Mouse (Mus musculus) heart, postnatal 10 days (tissue): ENCODE results near the gene Purb. TPM values are rescaled to one million over a fixed set of nuclear protein-coding genes. Genes with fewer than 3 reads are reported as not detected.
A peak's percentile ranks its signal among the peaks of the same experiment; 100 is the strongest.
"Not testable (repeated sequence)": the region's sequence is repeated elsewhere in the genome, so short reads cannot be mapped to it uniquely, and the experiment has no call there.

ENCODE experiments used
- DNase-seq, 2 experiments: peaks; one replicate each; pipeline ENCODE4 v3.0.0; 2021
- intact Hi-C: fragments of 180-260 bp; cut with DNase I; formaldehyde crosslinking; loops from one replicate; pipeline ENCODE4 v1.15.1; 2025
- microRNA-seq, 2 experiments: library from miRNA; unstranded; fragments of <30 nt; microRNA quantifications; one replicate each; pipeline ENCODE4 v1.2.0; 2022
- total RNA-seq, 2 experiments: library from RNA; stranded (reverse); gene quantifications; 2 replicates each; pipeline ENCODE4 v1.2.3; 2021

The Purb gene
- total RNA-seq, 2 experiments from 2014 or later = 70.5 to 74.0 TPM

GRCm38 (mm10) chr11:6445951-6446350, 29.8 kb downstream of the Purb start:
- DNase-seq = no peak
- intact Hi-C loops = no loop called here

DNA sequence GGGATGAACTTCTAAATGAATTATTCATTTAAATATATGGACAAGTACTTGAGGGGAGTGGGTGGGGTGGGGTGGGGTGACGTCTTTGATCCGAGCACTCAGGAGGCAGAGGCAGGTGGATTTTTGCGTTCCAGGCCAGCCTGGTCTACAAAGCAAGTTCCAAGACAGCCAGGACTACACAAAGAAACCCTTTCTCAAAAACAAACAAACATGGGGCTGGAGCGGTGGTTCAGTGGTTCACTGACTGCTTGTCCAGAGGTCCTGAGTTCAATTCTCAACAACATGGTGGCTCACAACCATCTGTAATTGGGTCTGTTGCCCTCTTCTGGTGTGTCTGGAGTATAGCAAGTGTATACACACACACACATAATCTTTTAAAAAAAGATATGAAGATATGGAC, 30.3 kb downstream of the Purb start:
- DNase-seq = no peak
- intact Hi-C loops = no loop called here

DNA sequence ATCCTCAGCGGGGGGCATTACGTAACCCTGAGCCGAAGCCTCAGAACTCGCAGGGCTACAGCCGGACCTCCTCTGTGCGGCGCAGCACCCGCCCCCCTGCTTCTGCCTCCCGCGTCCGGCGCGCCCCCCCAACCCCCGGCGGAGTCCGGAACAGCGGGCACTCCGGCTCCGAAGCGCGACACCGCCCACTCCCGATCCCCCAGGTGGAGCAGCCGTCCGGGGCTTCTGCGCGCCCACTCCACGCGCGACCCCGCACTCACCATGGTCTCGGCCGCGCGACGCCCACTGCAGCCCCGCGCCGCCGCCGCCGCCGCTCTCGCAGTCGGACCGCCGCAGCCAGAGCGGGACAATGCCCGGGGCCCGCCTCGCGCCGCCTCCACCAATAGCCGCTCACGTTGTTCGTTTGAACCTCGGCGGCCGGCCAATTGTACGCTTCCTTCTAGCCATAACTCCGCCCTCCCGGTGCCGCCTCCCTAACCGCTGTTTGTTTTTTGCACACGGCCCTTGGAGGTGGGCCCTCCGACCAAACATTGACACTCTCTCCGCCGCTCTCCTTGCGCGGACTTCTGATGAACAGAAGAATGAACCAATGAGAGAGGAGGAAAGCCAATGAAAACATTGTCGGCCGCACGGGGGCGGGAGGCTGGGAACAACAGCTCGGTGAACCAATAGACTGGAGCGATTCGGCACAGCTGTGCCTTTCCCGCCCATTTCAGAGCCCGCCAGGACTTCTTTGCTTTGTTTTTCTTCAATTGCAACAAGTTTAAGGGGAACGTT, 31.5 kb downstream of the Purb start, which contains the start of gene H2afv:
Gene H2afv (minus strand): TSS at position 367 of the 777 bp plus-strand sequence.
- peak; percentile 99 for DNase-seq
- intact Hi-C loops = no loop called here

DNA sequence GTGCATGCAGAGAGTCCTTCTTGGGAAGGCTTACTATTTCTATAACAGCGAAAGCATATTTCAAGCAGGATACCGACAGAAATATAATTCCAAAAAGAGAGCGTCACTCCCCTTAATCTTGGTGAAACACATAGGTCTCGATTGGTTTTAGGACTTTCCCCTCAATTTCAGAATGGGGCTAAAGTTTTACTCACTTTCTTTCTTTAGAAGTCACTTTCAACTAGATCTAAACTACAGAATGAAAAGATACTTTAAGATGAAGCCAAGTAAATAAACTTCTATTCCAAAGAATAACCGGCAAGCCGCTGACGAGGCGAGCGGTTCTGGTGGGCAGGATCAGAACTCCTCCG, 32.0 kb downstream of the Purb start:
- intact Hi-C loops = no loop called here
- no peak for DNase-seq

DNA sequence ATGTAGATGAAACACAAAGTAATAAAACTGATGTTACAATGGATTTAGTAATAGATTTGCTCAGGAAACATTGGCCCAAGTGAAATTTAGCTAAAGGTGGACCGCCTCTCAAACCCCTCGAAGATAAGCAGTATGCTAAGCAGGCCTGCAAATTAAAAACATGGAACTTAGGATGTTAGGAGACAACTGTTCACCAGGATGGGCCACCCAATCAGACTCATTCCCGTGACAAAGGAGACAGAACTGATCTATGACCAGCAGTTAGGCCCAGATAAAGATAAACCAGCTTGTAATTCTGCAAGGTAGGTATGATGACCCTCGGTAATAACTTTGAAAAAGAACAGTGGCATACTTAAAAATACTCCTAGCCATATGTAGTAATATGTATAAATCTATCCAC, 32.6 kb downstream of the Purb start:
- intact Hi-C loops = no loop called here
- no peak for DNase-seq

DNA sequence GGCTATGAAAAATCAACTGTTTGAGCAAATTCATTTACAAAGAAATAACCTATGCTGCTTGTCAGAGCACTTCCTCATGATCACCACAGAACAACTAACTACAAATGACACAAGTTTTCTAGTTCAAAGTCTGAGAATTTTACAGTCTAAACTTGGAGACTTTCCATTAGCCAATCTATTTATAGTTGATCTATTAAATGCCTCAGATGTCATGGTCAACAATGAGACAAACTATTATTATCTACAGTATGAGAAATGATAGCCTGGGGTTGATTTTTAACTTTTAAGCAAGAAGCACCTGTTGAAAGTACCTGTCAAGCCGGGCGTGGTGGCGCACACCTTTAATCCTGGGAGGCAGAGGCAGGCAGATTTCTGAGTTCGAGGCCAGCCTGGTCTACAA, 33.2 kb downstream of the Purb start:
- intact Hi-C loops = no loop called here
- DNase-seq = no peak

DNA sequence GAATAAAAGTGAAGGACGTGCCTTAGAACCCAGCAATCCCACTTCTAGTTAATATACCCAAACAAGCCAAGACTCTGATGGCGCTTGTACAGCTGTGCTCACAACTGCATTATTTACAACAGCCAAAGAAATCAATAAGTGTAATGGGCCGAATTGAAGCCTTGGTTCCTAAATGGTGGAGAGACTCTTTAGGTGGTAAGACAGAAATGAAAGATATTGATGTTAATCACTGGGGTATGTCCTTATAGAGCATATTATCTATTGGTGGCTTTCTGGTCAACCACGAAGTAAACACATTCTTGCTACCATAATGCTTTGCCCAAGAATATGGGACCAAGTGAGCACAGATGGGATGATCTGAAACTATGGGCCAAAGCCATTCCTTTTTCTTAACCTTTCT, 35.5 kb downstream of the Purb start:
- intact Hi-C loops = no loop called here
- no peak for DNase-seq

DNA sequence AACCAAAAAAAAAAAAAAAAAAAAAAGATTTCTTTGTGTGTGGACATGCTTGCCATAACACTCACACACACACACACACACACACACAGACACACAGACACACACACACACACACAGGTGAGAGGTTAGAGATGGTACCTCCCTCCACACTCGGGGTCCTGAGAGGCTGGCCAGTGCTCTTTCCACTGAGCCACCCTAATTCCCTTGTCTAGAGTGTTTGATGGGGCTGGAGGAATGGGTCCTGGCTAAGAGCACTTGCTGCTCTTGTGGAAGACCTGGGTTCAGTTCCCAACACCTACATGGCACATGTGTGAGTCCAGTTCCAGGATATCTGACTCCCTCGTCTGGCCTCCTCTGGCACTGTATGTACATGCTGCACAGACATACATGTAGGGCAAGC, 38.0 kb downstream of the Purb start:
- DNase-seq = no peak
- intact Hi-C loops = no loop called here

GRCm38 (mm10) chr11:6436442-6436841, 39.3 kb downstream of the Purb start:
- peak; percentile 34 to 61 for DNase-seq
- intact Hi-C loops = no loop called here

- intact Hi-C loops = no loop called here
- no peak for DNase-seq
Observed at GRCm38 (mm10) chr11:6430186-6430585, 45.5 kb downstream of the Purb start.

DNA sequence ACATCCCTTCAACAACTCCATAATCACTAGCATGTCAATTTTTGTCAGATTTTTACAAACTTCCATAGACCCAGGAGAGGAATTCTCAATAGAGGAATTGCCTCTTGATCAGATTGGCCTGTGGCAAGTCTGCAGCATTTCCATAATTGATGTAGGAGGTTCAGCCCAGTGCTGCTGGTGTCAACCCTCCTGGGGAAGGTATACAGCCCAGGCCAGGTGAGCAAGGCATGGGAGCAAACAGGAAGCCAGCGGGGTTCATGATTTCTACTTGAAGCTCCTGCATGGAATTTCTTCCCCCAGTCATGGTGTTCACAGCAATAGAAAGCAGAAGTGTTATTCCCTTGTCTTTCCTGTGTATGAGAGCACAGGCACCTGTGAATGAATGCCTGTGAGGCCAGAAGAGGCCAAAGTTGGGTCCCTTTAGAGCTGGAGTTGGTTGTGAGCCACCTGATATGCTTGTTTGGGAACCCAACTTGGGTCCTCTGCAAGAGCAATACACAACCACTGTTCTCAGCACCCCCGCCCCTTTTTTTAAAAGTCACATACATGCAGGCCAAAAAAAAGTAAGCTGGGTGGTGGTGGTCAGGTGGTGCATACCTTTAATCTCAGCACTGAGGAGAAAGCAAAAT, 54.9 kb downstream of the Purb start:
- intact Hi-C loops = no loop called here
- no peak for DNase-seq

DNA sequence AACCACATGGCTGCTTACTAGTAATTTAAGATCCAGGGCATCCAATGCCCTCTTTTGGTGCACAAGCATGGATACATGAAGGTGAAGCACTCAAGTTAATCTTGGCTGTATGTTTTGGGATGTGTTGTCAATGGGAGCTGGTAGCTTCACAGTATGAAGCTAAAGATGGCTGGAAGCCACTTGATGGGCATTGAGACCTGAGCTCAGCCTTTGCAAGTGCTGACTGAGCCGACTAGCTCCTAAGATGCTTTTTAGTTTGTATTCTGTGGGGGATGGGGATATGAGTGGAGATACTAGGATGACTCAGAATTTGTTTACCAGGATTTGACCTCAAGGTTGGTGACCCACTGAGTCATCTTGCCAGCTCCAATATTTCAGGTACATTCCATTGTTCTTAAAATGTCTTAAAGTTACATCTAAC, 55.4 kb downstream of the Purb start:
- intact Hi-C loops = no loop called here
- no peak for DNase-seq

DNA sequence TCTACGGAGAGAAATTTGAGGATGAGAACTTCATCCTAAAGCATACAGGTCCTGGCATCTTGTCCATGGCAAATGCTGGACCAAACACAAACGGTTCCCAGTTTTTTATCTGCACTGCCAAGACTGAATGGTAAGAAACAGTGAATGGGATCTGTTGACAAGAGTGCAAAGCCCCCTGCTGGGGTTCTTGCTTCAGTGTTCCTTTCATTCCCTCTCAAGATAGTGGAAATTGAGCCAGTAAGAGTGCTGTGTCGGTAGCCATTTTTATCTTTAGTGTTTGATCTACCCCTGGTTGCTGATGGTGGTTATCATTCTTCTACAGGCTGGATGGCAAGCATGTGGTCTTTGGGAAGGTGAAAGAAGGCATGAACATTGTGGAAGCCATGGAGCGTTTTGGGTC, 56.6 kb downstream of the Purb start:
- DNase-seq, intact Hi-C loops: not testable (repeated sequence)

GRCm38 (mm10) chr11:6418751-6419150, 57.0 kb downstream of the Purb start:
- intact Hi-C loops = no loop called here
- DNase-seq = no peak

Small RNAs within 50 kb of the gene (microRNA-seq; reads per million reads assigned to microRNA genes)
- gene Gm22123 = 0 to 0.35 reads per million in 2 experiments

Other genes starting within 250 kb of the Purb start
- not detected for gene Npc1l1, start 245.8 kb downstream of the Purb start, total RNA-seq
- gene Ddx56, start 208.1 kb downstream of the Purb start, total RNA-seq = 10 to 100 TPM; 33.3 to 34.4 TPM
- 10 to 100 TPM; 78.1 to 82.9 TPM for gene Tmed4, start 201.0 kb downstream of the Purb start, total RNA-seq
- 1,000 to 10,000 TPM; 1,296 to 1,304 TPM for gene Ogdh, start 184.3 kb downstream of the Purb start, total RNA-seq
- gene Zmiz2, start 86.8 kb downstream of the Purb start, total RNA-seq = 10 to 100 TPM; 43.2 to 44.3 TPM
- gene Ppia, start 60.5 kb downstream of the Purb start, total RNA-seq = 100 to 1,000 TPM; 943 to 992 TPM
- gene H2afv, start 31.5 kb downstream of the Purb start, total RNA-seq = 10 to 100 TPM; 73.1 to 82.9 TPM
- 1 to 10 TPM; 1.4 to 1.6 TPM for gene Myo1g, start 45.0 kb upstream of the Purb start, total RNA-seq
- 10 to 100 TPM; 28.3 to 29.6 TPM for gene Ccm2, start 71.0 kb upstream of the Purb start, total RNA-seq
- 1 to 10 TPM in 1 of 2 experiments, under 1 TPM in 1; 0.60 to 1.1 TPM for gene Nacad, start 130.1 kb upstream of the Purb start, total RNA-seq
- 100 to 1,000 TPM; 103 to 106 TPM for gene Tbrg4, start 150.2 kb upstream of the Purb start, total RNA-seq
- not detected for gene Wap, start 162.7 kb upstream of the Purb start, total RNA-seq
- 1 to 10 TPM; 4.7 to 5.4 TPM for gene Ramp3, start 182.6 kb upstream of the Purb start, total RNA-seq